Mouse (Mus musculus) gastrocnemius, adult 8-10 months (tissue): ENCODE data around the gene Cfap20. TPM values are rescaled to one million over a fixed set of nuclear protein-coding genes. Genes with fewer than 3 reads are reported as not detected.

Experiments used
- DNase-seq, 2 experiments: peaks; one replicate each; pipeline ENCODE4 v3.0.0; 2022; ENCODE audit warnings: low spot score in 2 of 2
- total RNA-seq, 4 experiments: library from RNA; stranded (reverse); gene quantifications; 2 replicates each; pipeline ENCODE4 v1.2.4; 2022

Gene Cfap20
- total RNA-seq, 4 experiments from 2014 or later: 3.6 to 6.4 (median 5.3) TPM

DNA sequence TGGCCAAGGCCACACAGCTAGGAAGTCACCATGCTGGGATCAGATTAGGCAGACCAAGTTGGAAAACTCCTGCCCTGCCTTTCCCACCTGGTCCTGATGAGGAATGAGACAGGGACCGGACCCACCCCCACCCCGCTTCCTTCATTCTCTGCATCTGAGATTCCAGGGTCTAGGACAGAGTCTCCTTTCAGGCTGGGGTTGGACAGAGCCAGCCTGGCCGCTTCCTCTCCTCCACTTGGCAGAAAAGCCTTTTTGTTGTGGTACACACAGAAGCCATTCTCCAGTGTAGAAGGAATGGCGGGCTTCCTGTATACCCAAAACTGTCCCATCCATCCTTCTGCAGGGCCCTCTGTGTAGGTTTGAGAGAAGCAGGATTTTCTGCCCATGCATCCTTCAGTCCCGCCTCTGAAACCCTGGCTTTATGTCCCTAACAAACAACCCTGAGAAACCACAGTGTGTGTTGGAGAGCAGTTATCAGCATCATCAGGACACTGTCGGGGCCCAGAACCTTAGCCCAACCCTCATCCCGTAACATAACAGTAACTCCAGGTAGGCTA is 59.2 kb downstream of the Cfap20 start:
- DNase-seq: no peak

DNA sequence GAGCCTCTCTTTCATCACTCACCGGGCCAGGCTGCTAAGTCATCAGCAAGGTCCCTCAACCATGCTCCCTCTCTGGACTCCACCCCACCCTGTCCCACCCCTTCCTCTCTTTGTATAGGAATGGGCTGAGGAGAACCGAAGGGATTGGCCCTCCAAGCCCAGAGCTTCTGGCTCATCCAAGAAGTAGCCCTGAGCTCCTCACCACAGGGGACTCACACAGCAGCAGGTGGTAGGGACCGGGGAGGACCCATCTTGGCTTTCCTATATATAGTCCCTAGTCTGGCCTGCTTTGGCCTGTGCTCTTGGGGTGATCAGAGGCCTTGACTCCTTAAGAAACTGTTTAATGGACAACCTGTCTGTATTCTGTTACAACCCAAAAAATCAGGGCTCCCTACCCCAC is 60.2 kb downstream of the Cfap20 start:
- DNase-seq: no peak

DNA sequence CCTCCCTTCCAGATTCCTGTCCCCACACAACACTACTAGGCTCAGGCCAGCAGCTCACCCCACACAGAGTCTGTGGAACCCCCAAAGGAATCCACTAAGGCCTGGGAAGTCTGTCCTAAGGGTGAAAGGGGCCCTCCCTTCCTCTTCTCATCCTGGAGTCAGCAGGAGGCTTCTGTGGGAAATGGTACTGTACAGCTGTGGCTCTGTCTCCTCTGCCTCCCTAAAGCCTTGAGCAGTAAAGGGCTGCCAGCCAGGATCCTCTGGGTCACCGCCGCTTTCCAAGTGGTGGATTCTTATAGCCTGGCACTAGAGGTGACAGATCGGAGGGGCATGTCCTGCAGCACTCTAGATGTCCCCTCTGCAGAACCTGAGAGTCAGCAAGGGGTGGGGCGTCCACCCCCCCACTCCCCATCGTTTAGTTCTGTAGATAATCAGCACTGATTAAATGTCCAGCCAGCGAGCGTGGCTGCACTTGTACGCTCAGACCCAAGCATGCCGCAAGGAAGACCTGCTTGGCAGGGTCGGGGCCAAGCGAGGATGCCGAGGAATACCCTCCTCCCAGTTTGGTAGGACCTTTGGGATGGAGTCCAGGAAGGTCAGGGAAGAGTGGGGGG is 61.2 kb downstream of the Cfap20 start:
- DNase-seq: peak in 1 of 2 experiments; percentile 30

Other genes starting within 250 kb of the Cfap20 start
- 10 to 100 TPM in 1 of 4 experiments, 1 to 10 TPM in 3; 6.0 to 11.3 (median 8.5) TPM for gene Kifc3, start 232.1 kb downstream of the Cfap20 start, total RNA-seq
- under 1 TPM in 3 of 4 experiments, not detected in 1; 0.05 to 0.16 (median 0.07) TPM for gene Cngb1, start 128.3 kb downstream of the Cfap20 start, total RNA-seq
- not detected for gene Tepp, start 124.3 kb downstream of the Cfap20 start, total RNA-seq
- gene Zfp319, start 102.9 kb downstream of the Cfap20 start, total RNA-seq: 1 to 10 TPM; 2.8 to 3.8 (median 2.9) TPM
- gene Usb1, start 102.6 kb downstream of the Cfap20 start, total RNA-seq: 1 to 10 TPM; 4.0 to 7.4 (median 6.1) TPM
- 10 to 100 TPM; 13.0 to 18.3 (median 14.1) TPM for gene Mmp15, start 82.6 kb downstream of the Cfap20 start, total RNA-seq
- gene Csnk2a2, start 55.2 kb upstream of the Cfap20 start, total RNA-seq: 10 to 100 TPM; 19.8 to 24.9 (median 22.2) TPM
- not detected for gene Ccdc113, start 99.2 kb upstream of the Cfap20 start, total RNA-seq
- gene Prss54, start 141.5 kb upstream of the Cfap20 start, total RNA-seq: not detected
- under 1 TPM; 0.25 to 0.67 (median 0.47) TPM for gene Gins3, start 198.6 kb upstream of the Cfap20 start, total RNA-seq
- 1 to 10 TPM; 3.6 to 4.0 (median 3.9) TPM for gene Ndrg4, start 242.1 kb upstream of the Cfap20 start, total RNA-seq